Mouse (Mus musculus) Patski (cell line): ENCODE data around the gene Polr2i. TPM values are rescaled to one million over a fixed set of nuclear protein-coding genes. Genes with fewer than 3 reads are reported as not detected.
"Not testable (repeated sequence)": the region's sequence is repeated elsewhere in the genome, so short reads cannot be mapped to it uniquely, and the experiment has no call there.

Experiments
- ATAC-seq: fragments of 100-300 bp; one replicate; pipeline ENCODE4 v1.8.0; 2021
- CTCF ChIA-PET: fragments of 350-600 bp; sonication (Branson Sonifier 250); formaldehyde crosslinking; loops from one replicate; lab custom pipeline; 2022; ENCODE audit warnings: inconsistent platforms; lab: Charles Lee
- POLR2A ChIA-PET: fragments of 350-600 bp; sonication (Branson Sonifier 250); formaldehyde crosslinking; loops from one replicate; lab custom pipeline; 2022; ENCODE audit warnings: antibody characterized with exemption, inconsistent platforms; lab: Charles Lee
- DNase-seq: peaks from one replicate; pipeline ENCODE4 v3.0.0-alpha.2; 2011; ENCODE audit warnings: low read depth, low spot score
- H3K27me3 ChIP-seq: fragments of 371-371 bp; one replicate; pipeline ENCODE4 v1.5.1; 2021
- CTCF ChIP-seq: fragments of 100-300 bp; IDR thresholded peaks from one replicate; pipeline ENCODE4 v1.5.1; 2021
- in situ Hi-C: fragments of 300-500 bp; cut with MboI; formaldehyde crosslinking; loops from 3 replicates; pipeline ENCODE4 v1.11.1; 2018; ENCODE audit warnings: low pct_unique_long_range_greater_than_20kb, mixed read lengths
- polyA plus RNA-seq: library from polyadenylated mRNA; unstranded; gene quantifications from one replicate; pipeline ENCODE4 v1.2.3, GENCODE M21; 2021

The Polr2i gene
- polyA plus RNA-seq, 1 experiment from 2014 or later = 79.3 TPM

GRCm38 (mm10) chr7:30194101-30194831, 37.5 kb upstream of the Polr2i start:
- CTCF ChIA-PET = interaction anchor here (1.2 to 1.4 kb wide), 3 partner anchors 11 to 23 kb away, joined by 3 to 6 read pairs (median 5); no protein-coding TSS in a partner anchor
- no peak for DNase-seq
- no peaks in the 10 kb centered on the region for H3K27me3 ChIP-seq
- in situ Hi-C loops = no loop called here
- POLR2A ChIA-PET = interaction anchor here (0.6 to 1.2 kb wide), 4 partner anchors 13 to 182 kb away, joined by 3 to 4 read pairs (median 3); no protein-coding TSS in a partner anchor
- no peak for ATAC-seq
- TF ChIP-seq CTCF = no peak

- POLR2A ChIA-PET = interaction anchor here (1.2 kb wide), 1 partner anchor 13 kb away, joined by 3 read pairs; no protein-coding TSS in a partner anchor
- peak; percentile 79 for DNase-seq
- no peaks in the 10 kb centered on the region for H3K27me3 ChIP-seq
- TF ChIP-seq CTCF = no peak
- ATAC-seq = peak; percentile 72
- in situ Hi-C loops = no loop called here
- CTCF ChIA-PET = interaction anchor here (1.2 to 1.4 kb wide), 3 partner anchors 11 to 22 kb away, joined by 3 to 6 read pairs (median 5); no protein-coding TSS in a partner anchor
Measured at GRCm38 (mm10) chr7:30194884-30195283, 36.9 kb upstream of the Polr2i start.

GRCm38 (mm10) chr7:30195461-30195860, 36.3 kb upstream of the Polr2i start:
- POLR2A ChIA-PET = interaction anchor here (1.2 kb wide), 1 partner anchor 14 kb away, joined by 3 read pairs; no protein-coding TSS in a partner anchor
- in situ Hi-C loops = no loop called here
- no peak for ATAC-seq
- no peaks in the 10 kb centered on the region for H3K27me3 ChIP-seq
- CTCF ChIA-PET = interaction anchor here (1.4 to 1.9 kb wide), 2 partner anchors 10 to 17 kb away, joined by 3 to 5 read pairs; no protein-coding TSS in a partner anchor
- TF ChIP-seq CTCF = no peak
- DNase-seq = no peak

GRCm38 (mm10) chr7:30196171-30196570, 35.6 kb upstream of the Polr2i start:
- TF ChIP-seq CTCF = no peak
- ATAC-seq (peak; percentile 37), DNase-seq (no peak)
- CTCF ChIA-PET = interaction anchor here (1.2 to 1.9 kb wide), 2 partner anchors 9 to 21 kb away, joined by 4 to 5 read pairs; no protein-coding TSS in a partner anchor
- in situ Hi-C loops = no loop called here
- POLR2A ChIA-PET = no interaction called here
- H3K27me3 ChIP-seq = no peaks in the 10 kb centered on the region

GRCm38 (mm10) chr7:30197592-30198129, 34.1 kb upstream of the Polr2i start:
- CTCF ChIA-PET = interaction anchor here (1.0 to 4.3 kb wide), 9 partner anchors 8 to 21 kb away, joined by 3 to 17 read pairs (median 7); no protein-coding TSS in a partner anchor
- no peak for TF ChIP-seq CTCF
- DNase-seq (no peak), ATAC-seq (no peak)
- in situ Hi-C loops = no loop called here
- H3K27me3 ChIP-seq = no peaks in the 10 kb centered on the region
- POLR2A ChIA-PET = interaction anchor here (0.7 kb wide), 1 partner anchor 28 kb away, joined by 3 read pairs; no protein-coding TSS in a partner anchor

- CTCF ChIA-PET = interaction anchor here (0.7 to 4.3 kb wide), 13 partner anchors 9 to 43 kb away, joined by 3 to 17 read pairs (median 6); no protein-coding TSS in a partner anchor
- ATAC-seq = peak; percentile 46
- DNase-seq = peak; percentile 90
- TF ChIP-seq CTCF = peak; percentile 94
- in situ Hi-C loops = no loop called here
- POLR2A ChIA-PET = interaction anchor here (0.7 to 1.2 kb wide), 2 partner anchors 9 to 29 kb away, joined by 3 to 4 read pairs; no protein-coding TSS in a partner anchor
- no peaks in the 10 kb centered on the region for H3K27me3 ChIP-seq
Measured at GRCm38 (mm10) chr7:30198481-30198971, 33.2 kb upstream of the Polr2i start, which contains the start of gene Capns1. Capns1 (minus strand) TSS chr7:30198811.

GRCm38 (mm10) chr7:30199498-30200139, 32.1 kb upstream of the Polr2i start:
- no peak for TF ChIP-seq CTCF
- CTCF ChIA-PET = interaction anchor here (1.0 to 4.3 kb wide), 6 partner anchors 10 to 45 kb away, joined by 3 to 17 read pairs (median 10); no protein-coding TSS in a partner anchor
- POLR2A ChIA-PET = interaction anchor here (1.2 kb wide), 1 partner anchor 11 kb away, joined by 4 read pairs; no protein-coding TSS in a partner anchor
- in situ Hi-C loops = no loop called here
- ATAC-seq (no peak), DNase-seq (no peak)
- no peaks in the 10 kb centered on the region for H3K27me3 ChIP-seq

- H3K27me3 ChIP-seq = no peaks in the 10 kb centered on the region
- CTCF ChIA-PET = interaction anchor here (2.2 to 4.3 kb wide), 2 partner anchors 10 to 17 kb away, joined by 12 to 17 read pairs; no protein-coding TSS in a partner anchor
- no peak for DNase-seq
- POLR2A ChIA-PET = interaction anchor here (0.5 kb wide), 1 partner anchor 23 kb away, joined by 4 read pairs; no protein-coding TSS in a partner anchor
- no peak for ATAC-seq
- in situ Hi-C loops = no loop called here
- TF ChIP-seq CTCF = no peak
Measured at GRCm38 (mm10) chr7:30200200-30200599, 31.5 kb upstream of the Polr2i start.

- ATAC-seq, DNase-seq, in situ Hi-C loops, H3K27me3 ChIP-seq: not testable (repeated sequence)
- POLR2A ChIA-PET = interaction anchor here (0.5 kb wide), 1 partner anchor 22 kb away, joined by 4 read pairs; no protein-coding TSS in a partner anchor
- CTCF ChIA-PET = interaction anchor here (4.3 kb wide), 1 partner anchor 17 kb away, joined by 17 read pairs; no protein-coding TSS in a partner anchor
Measured at GRCm38 (mm10) chr7:30200661-30201060, 31.1 kb upstream of the Polr2i start.
